Mouse (Mus musculus) thymus, adult 18-20 months (tissue): ENCODE data around the gene Tmem258.

Experiments used
- DNase-seq, 2 experiments: peaks; one replicate each; pipeline ENCODE4 v3.0.0; 2022; ENCODE audit warnings: mixed read lengths in 2 of 2

Tmem258 gene

DNA sequence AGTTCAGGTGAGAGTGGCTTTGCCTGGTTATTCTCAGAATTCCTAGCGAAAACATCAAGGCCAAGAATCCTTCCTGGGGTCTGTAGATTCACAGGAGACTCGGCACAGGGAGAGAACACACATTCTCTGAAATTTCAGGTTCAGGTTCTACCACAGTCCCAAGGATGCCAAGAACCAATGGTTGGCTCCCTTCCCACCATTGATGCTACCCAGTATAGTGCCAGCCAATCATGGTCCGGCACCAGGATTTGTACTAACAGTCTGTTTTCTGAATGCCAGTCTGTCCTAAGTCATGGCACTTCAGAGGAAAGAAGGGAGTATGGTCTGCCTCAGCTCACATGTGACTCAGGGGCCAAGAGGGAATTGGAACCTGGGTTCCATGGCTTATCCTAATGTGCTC lies 17.9 kb upstream of the Tmem258 start:
- no peak for DNase-seq

DNA sequence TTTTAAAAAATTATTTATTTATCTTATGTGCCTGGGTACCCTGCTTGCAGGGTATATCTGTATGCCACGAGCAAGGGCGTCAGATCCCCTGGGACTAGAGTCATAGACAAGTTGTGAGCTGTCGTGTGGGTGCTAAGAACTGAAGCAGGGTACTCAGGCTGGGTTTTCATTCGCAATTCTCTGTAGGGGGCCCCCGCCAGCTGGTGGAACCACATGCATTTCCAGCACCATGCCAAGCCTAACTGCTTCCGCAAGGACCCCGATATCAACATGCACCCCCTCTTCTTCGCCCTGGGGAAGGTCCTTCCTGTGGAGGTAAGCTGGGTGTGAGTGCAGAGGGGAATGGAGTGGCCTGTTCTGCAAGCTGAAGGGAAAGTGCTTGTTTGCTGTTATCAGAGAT lies 17.2 kb upstream of the Tmem258 start:
- DNase-seq = no peak

DNA sequence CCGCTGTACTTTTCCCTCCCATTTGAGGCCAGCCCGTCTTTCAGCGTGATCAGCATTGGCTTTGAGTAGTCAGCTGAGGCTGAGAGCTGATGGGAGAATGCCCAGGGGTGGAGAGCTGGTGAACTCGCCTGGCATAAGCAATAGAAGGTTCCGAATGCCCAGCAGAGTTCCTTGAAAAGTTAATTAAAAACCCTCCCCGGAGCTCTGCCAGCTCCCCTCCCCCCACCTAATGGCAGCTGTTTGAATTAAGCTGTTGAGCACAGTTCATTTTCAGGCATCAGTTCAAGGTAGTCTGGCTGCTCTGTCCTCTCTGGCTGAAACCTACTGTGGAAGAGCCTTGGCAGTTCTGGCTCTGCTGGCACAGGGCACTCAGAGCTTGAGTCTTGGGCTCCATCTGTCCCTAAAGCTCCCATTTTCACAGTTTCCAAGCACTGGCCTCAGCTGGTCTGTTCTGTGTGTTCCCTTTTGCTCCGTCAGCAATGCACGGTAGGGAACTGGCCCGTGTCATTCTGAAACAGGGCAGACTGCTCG lies 15.5 kb upstream of the Tmem258 start:
- DNase-seq = no peak

DNA sequence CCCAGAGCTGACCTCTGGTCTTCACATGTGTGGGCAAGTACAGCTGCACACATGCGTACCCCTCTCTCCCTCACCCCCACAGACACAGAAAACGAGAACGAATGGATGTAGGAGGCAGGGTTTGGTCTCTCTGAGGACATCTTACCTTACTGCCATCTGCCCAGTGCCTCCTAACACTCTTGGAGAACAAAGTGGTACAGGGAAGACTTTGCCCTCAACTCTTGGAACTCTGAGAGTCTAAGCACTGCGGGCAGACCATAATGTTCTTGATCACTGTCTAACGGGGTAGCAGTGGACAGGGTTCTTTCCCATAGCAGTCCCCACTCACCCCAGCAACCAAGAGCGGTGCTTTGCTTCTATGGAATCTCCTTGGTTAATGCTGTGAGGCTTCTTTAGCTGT lies 14.8 kb upstream of the Tmem258 start:
- no peak for DNase-seq

DNA sequence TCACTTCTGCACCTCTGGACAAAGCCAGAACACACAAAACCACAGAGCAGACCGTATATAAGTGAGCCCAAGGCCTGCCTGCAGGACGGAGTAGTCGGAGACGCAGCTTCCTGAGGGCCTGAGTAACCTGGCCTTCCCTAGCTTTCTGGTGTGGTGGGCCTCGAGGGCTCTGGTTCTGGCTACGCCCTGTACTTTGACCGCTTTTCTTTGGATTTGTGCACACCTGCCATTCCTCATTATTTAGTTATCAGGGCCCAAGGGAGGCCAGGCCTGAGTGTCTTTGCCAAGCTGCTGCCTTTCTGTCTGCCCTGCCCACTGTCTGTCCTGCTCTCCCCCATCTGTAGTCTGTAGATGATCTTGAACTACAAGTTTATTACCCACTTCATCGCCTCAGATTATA lies 13.9 kb upstream of the Tmem258 start:
- DNase-seq = no peak

DNA sequence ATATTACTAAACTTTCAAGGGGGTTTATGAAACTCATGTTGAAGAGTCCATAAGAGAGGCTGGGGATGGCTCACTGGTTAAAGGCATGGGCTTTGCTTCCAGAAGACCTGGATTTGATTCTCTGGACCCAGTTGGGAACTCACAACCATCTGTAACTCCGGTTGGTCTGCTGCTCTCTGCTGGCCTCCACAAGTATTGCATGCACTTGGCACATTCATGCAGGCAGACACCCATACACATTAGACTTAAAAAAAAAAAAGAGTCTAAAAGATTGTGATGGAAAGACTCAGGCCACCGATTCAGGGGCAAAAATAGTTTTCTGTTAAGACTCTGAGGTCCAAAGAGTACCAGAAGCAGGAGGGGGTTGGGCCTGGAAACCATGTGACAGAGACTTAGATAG lies 13.0 kb upstream of the Tmem258 start:
- DNase-seq = peak in 1 of 2 experiments; percentile 41

DNA sequence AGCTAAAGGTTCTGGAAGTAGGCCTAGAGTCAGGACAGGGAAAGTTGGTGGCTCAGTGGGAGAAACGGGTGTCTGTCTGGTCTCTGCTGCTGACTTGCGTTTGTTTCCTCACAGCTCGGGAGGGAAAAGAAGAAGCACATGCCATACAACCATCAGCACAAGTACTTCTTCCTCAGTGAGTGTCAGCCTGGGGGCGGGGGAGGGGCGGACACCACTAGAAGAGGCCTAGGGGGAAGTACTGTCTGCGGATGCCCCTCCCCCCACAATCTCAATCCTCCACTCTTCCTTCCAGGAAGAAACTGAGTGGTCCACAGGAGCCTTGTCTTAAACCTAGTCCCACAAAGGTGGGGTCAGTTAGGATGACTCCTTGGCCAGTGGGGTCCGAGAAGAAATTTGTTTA lies 12.5 kb upstream of the Tmem258 start:
- DNase-seq = no peak

DNA sequence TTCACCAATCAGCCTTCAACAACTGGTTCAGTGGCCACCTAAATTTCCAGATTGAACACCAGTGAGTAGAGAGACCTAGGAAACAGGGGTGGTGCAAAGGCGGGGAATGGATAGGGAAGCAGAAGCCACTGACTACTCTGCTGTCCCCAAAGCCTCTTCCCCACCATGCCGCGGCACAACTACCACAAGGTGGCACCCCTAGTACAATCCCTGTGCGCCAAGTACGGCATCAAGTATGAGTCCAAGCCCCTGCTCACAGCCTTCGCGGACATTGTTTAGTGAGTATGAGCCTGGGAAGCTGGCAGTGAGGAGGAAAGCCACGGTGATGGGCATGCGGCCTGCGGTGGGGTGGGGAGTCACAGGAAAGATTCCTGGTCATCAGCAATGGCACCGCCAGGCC lies 9.5 kb upstream of the Tmem258 start:
- DNase-seq = no peak

DNA sequence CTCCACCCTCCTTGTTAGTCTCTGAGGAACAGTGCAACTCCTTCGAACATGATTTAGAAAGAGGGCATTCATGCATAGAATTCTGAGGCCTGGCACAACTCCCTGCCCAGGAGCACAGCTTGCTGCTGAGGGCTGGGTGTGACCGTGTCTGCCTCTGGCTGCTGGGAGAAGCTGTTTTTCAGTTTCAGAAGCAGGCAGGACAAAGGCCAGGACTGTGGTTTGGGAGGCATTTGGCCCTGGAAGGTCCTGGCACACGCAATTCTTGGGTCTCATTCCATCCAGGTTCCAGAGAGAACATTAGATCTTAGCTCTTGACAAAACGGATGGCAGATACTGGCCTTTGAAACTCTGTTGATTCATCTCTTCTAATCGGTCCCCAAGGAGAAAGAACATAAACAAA lies 8.6 kb upstream of the Tmem258 start:
- no peak for DNase-seq

DNA sequence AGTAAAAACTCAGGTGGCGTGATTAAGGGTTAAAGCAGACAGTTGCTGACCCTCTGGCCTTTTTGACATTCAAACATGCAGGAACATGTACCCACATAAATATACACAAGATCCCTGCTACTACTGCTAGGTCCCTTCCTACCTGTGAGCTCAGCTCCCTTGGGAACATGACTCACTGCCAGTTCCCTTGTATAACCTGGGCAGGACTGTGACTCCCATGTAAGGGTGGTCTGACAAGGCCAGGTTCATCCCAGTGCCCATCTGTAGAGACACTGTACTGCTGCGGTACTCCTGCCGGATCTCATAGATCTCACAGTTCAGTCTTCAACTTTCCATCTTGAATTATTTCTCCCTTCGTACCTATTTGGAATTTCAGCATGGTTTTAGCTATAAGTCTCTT lies 6.7 kb upstream of the Tmem258 start:
- DNase-seq = no peak

DNA sequence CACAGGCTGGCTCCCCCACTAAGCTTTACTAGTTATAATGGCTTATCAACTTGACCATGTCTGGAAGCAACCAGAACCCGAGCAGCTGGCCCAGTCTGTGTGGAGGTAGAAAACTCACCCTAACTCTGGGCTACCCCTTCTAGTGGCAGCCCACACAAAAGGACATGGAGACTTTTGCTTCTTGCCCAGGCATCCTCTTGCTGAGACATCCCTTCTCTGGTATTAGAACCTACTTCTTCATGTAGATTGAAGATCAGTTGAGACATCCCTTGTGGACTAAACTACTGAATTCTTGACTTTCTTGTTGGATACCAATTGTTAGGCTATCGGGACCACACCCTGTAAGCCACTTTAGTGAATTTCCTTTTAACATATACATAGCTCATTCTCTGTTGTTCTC lies 5.5 kb upstream of the Tmem258 start:
- DNase-seq = no peak

DNA sequence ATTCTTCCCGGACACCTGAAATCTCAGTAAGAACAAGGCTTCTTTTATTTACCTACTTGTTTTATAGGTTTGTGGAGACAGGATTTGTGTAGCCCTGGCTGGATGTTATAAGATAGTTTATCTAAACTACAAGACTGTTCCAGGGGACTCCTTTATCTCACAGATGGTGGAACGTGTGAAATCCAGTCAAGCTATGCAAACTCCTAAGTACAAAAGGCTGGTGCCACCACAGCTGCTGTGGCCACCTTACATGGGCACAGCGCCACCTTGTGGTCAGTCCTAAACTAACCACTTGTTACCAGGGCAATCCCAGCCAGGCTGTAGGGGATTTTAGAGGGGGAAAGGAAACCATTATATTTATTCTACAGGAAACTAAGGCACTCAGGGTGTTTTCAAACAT lies 5.1 kb upstream of the Tmem258 start:
- DNase-seq = peak; percentile 31 to 37

DNA sequence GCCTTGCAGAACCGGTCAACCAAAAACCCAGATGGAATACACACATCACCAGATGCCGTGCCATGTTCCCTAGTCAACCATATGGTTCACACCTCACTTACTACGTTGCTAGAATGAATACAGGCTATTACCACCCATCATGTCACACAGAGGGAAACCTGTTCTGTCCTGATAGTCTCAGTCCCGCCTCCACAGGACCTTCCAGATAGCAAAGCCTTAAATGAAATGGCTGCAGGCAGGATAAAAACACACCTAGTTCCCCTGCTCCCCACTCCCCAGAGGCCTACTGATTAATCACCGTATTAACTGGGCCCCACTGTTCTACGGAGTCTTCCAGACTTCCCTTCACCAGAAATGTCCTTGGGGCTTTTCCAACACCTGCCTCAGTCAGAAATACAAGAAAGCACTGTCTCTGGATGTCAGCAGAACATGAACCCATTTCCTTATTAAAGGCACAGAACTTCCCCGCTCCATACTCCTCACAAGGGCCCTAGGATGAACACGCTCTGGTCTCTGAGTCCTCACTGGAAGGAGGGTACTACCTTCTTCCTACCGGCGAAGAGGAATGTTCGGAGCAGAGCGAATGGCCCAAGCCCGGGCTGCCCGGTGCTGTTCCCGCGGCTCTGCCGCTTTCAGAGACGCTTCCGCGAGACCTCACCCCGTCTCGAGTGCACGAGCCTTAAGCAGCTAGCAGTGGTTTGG lies 517 bp upstream of the Tmem258 start:
- no peak for DNase-seq

DNA sequence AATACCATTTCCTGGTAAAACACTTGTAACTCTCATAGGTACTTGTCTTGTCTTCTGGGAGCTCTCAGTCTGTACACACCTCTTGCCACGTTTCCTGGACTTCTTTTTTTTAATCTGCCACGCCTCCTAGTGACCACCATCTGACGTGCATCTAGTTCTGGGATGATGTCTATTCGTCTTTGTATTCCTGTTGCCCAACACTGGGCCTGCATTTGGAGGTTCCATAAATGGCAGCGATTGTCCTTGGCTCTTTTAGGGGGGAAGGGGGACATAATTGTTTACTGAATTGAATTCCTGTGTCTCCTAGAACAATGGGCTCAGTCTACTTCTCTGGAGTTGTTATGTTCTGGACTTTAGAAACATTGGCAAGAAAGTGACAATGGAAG lies 795 bp downstream of the Tmem258 start:
- DNase-seq = no peak

DNA sequence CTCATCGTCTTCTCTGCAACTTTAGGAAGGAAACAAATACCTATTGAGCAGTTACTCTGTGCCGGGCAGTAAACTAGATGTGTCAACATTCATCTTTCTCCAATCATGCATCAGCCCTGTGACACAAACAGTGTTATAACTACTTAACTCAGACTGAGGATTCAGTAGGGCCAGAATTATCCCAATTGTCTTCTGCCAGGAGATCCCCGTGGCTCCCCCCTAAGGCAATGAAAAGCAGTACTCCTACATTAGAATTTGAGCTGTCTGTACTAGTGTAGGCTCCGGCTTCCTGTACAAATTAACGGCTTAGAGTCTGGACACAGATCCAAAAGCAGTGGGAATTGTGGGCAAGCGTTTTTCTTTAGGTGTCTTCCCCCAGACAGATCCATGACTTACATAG lies 1.2 kb downstream of the Tmem258 start:
- DNase-seq = no peak

DNA sequence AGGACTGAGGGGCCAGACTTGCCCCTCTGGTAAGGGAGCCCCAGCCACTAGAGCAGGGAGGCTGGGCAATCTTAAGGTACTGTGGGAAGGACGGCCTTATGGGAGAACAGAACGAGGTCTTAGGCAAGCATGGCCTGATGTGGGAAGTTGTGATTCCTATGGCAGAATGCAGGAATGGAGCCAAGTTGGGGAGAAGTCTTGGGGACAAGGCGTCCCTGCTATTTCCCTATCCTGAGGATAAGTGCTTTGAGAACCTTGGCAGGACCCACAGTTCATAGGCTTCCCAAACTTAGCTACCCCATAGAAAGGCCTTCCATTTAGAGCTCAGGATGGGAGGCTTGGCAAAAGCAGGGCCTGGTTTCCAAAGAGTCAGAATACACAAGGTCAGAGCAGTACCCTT lies 5.0 kb downstream of the Tmem258 start:
- no peak for DNase-seq

DNA sequence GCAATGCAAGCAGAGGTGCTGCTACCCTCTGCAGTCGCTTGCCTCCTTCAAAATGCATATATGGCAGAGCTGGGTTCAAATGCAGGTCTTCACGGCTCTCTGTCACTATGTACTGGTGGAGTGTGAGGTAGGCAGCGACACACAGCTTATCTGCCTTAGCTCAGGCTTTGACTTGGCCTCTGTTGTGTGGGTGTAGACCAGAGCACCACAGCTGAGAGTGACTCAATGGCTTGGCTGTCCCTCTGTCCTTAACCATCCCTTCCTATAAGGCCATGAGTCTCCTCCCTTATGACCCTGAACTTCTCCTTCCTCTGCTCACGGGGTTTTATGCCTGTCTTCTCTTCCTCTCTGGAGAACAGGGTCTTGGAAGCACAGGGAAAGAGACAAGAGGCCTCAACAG lies 7.1 kb downstream of the Tmem258 start:
- no peak for DNase-seq

DNA sequence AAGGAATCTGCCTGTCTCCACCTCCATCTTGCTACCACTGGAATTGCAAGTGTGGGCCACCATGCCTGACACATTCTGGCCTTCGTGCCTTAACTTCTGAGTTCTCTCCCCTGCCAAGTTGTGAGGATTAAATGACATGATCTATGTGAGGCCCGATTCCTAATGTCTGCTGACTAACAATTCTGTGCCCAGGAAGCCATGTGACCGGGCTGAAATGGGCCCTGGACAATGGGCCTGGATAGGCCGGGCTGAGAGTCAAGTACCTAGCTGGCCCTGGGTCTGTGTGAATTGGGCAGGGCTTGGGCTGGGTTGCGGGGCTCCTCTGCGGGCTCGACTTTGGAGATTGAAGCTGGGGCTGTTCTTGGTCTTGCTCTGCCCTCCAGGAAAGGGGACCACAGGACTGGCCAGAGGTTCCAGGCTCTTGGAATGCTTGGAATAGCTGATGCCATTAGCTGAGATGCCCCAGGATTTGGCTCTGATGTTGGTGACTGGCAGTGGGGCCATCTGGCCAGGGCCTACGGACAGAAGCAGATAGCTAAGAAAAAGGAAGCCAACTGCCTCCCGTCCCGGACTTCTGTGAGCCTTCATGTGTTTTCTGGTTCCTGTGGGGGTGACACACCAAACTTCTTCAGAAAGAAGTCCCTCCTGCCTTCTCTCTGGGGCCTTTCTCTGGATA lies 10.1 kb downstream of the Tmem258 start:
- no peak for DNase-seq

DNA sequence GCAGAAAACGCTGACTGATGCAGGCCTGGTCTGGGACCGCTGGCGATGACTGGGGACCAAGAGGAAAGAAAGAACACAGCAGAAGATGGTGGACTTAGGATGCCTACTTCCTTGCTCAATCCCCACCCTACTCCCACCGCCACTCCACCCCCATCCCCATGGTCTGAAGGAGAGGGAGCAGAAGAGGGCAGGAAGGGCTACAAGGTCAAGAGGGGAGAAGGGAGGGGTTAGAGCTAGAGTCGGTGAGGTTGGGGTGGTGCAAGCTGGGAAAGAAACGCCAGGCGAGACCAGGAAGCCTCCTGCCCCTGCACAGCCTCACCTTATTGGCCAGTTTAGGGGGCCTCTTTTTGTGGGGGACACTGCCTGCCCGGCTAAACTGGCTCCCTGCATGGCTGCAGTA lies 12.3 kb downstream of the Tmem258 start:
- no peak for DNase-seq

DNA sequence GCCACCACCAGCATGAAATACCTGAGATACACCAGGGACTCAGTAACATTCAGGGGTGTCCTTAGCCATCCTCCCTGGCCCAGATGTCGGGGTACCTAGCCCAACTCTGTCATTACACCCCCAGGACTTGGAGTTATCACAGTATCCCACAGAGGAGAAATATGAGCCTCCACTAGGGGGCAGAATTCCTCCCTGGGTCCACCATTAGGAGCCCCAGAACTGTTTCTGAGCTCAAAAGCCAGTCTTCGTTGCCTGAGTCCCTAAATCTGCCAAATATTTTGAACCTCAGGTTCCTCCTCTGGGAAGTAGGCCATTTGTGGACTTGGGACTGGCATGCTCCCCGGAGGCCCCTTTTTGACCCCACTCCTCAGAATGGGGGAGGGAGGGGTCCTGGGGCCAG lies 15.3 kb downstream of the Tmem258 start:
- no peak for DNase-seq

DNA sequence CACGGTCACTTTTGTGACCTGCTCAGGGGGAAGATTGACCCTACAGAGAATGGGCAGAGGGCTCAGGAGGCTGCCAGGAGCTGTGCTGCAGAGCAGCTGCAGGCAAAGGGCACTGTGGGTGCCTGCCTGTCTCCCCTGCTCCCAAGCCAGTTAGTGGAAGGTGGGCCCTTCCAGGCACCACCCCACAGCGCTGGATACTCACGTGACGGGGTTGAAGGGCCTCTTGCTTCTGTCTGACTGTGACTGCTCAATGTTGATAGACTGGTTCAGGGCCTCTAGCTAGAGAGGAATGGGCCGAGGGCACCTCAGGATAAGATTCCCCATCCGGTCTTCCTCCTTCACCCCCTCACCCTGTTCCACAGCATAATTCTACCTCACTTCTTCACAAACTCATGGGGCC lies 15.8 kb downstream of the Tmem258 start:
- no peak for DNase-seq

DNA sequence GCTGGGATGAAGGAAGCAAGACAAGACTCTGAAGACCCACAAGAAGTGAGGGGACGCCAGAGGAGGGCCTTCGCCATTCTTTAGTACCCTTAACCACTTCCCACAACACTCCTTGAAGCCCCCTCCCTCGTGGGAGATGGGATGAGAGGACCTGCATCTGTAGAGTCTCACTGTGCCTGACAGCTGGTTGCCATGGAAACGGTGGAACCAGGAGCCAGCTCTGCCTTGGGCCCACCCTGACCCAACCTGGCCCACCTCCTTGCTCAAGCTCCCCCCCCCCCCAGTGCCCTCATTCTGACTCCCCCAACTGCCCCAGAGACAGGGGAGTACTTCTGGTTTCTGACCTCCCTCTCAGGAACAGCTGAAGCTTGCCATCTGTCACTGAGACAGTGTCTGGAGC lies 17.8 kb downstream of the Tmem258 start:
- no peak for DNase-seq

DNA sequence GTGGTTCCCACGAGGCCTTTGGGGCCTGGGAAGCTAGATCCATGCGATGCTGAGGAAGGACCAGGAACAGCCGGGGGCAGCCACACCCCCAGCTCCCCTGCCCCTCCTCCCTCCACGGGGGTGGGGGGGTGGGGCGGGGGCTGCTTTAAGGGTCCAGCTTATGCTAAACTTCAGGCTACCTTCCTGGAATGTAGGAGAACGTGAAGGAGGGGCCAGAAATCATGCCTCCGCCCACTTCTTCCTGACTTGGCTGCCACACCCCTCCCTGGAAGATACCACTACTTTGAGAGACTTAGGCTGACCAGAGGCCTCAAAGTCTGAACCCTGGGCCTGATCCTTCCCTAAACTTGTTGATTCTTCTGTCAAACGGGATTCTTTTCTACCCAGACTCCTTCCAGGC lies 18.8 kb downstream of the Tmem258 start:
- DNase-seq = no peak

DNA sequence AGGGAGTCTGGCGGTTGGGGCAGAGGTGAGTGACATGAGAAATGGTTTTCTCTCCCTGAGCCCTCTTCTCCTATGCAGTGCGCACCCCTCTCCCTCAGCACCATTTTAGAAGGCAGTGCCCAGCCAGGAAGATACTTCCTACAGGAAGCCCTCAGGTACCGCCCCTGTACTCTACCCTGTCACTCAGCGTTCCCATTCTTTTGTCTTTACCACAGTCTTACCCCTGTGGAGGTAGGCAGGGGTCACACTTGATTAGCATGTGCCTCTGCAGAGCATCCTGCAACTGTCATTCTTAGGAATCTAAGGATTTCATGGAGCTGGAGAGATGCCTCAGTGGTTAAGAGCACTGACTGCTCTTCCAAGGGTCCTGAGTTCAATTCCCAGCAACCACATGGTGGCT lies 19.7 kb downstream of the Tmem258 start:
- no peak for DNase-seq
